Mouse (Mus musculus) myocyte (in vitro differentiated cells): ENCODE results near the gene Gm10681. TPM values are rescaled to one million over a fixed set of nuclear protein-coding genes. Genes with fewer than 3 reads are reported as not detected.
"Not testable (repeated sequence)": the region's sequence is repeated elsewhere in the genome, so short reads cannot be mapped to it uniquely, and the experiment has no call there.

Source experiments
- H3K27me3 ChIP-seq: one replicate; pipeline ENCODE4 v1.6.1; 2011; ENCODE audit not compliant: control insufficient read depth, insufficient read depth, insufficient read length
- H3K36me3 ChIP-seq: one replicate; pipeline ENCODE4 v1.6.1; 2011; ENCODE audit not compliant: control insufficient read depth, insufficient read depth
- H3K4me2 ChIP-seq: one replicate; pipeline ENCODE4 v1.6.1; 2011; ENCODE audit warnings: low read depth, control low read depth
- H3K4me3 ChIP-seq: one replicate; pipeline ENCODE4 v1.5.1; 2011; ENCODE audit warnings: mild to moderate bottlenecking, control low read depth, moderate library complexity
- H3K79me2 ChIP-seq: one replicate; pipeline ENCODE4 v1.6.1; 2011; ENCODE audit not compliant: control insufficient read depth, insufficient read depth
- H3ac ChIP-seq: one replicate; pipeline ENCODE4 v1.6.1; 2011; ENCODE audit not compliant: control insufficient read depth, insufficient read length
- CEBPB ChIP-seq: IDR thresholded peaks from 2 replicates; pipeline ENCODE4 v1.6.1; 2011; ENCODE audit warnings: mild to moderate bottlenecking, moderate library complexity; ENCODE audit not compliant: poor library complexity, insufficient read depth, severe bottlenecking
- E2F4 ChIP-seq: IDR thresholded peaks from one replicate; pipeline ENCODE4 v1.6.1; 2011; ENCODE audit warnings: mild to moderate bottlenecking, control low read depth, moderate library complexity; ENCODE audit not compliant: insufficient read depth
- MAX ChIP-seq: IDR thresholded peaks from one replicate; pipeline ENCODE4 v1.6.1; 2011; ENCODE audit warnings: low read depth, mild to moderate bottlenecking, control low read depth
- MYOD1 ChIP-seq, 3 experiments: IDR thresholded peaks; one replicate each; pipeline ENCODE4 v1.6.1; 2011; ENCODE audit warnings: control low read depth in 2 of 3, low read depth in 2 of 3, mild to moderate bottlenecking in 2 of 3, moderate library complexity in 1 of 3; ENCODE audit not compliant: insufficient read length in 2 of 3, control insufficient read depth in 1 of 3
- MYOG ChIP-seq, 3 experiments: IDR thresholded peaks; one replicate each; pipeline ENCODE4 v1.6.1; 2011; ENCODE audit warnings: control low read depth in 2 of 3, low read depth in 2 of 3, mild to moderate bottlenecking in 2 of 3; ENCODE audit not compliant: insufficient read length in 2 of 3, control insufficient read depth in 1 of 3, insufficient read depth in 1 of 3
- POLR2A ChIP-seq: IDR thresholded peaks from one replicate; pipeline ENCODE4 v1.6.1; 2011; ENCODE audit warnings: low read depth, mild to moderate bottlenecking, control low read depth, moderate library complexity; ENCODE audit not compliant: insufficient read length
- POLR2AphosphoS2 ChIP-seq: IDR thresholded peaks from one replicate; pipeline ENCODE4 v1.6.1; 2011; ENCODE audit warnings: low read depth, control low read depth; ENCODE audit not compliant: insufficient read length
- REST ChIP-seq: IDR thresholded peaks from one replicate; pipeline ENCODE4 v1.6.1; 2011; ENCODE audit warnings: mild to moderate bottlenecking, control low read depth, moderate library complexity; ENCODE audit not compliant: insufficient read depth, insufficient read length
- SRF ChIP-seq: IDR thresholded peaks from one replicate; pipeline ENCODE4 v1.6.1; 2011; ENCODE audit warnings: low read depth; ENCODE audit not compliant: control insufficient read depth, insufficient read length
- TCF12 ChIP-seq: IDR thresholded peaks from one replicate; pipeline ENCODE4 v1.6.1; 2011; ENCODE audit warnings: mild to moderate bottlenecking, control low read depth; ENCODE audit not compliant: poor library complexity, insufficient read depth, severe bottlenecking
- TCF3 ChIP-seq: IDR thresholded peaks from one replicate; pipeline ENCODE4 v1.6.1; 2011; ENCODE audit warnings: low read depth, control low read depth; ENCODE audit not compliant: insufficient read length
- USF1 ChIP-seq: IDR thresholded peaks from one replicate; pipeline ENCODE4 v1.6.1; 2011; ENCODE audit warnings: low read depth, mild to moderate bottlenecking, control low read depth, moderate library complexity
- polyA plus RNA-seq: library from polyadenylated mRNA; unstranded; fragments of >200 nt; fragmentation: generic; extraction: Trizol; gene quantifications from one replicate; pipeline ENCODE4 v1.2.1, GENCODE M21; 2012; ENCODE audit warnings: missing spikeins

Gm10681 gene
- polyA plus RNA-seq, result not detected

- no peak for TF ChIP-seq MYOG (IDR thresholded peaks at IDR 0.05; ENCODE audit: control insufficient read depth in 1 of 3, insufficient read depth in 1 of 3, insufficient read length in 2 of 3, low read depth in 2 of 3)
- TF ChIP-seq USF1, result no peak
- TF ChIP-seq MAX, result no peak
- no peak for TF ChIP-seq E2F4
- no peak for TF ChIP-seq CEBPB
- no peak for TF ChIP-seq TCF3
- TF ChIP-seq POLR2A, result no peak
- no peak for TF ChIP-seq REST
- no peak for TF ChIP-seq TCF12
- TF ChIP-seq MYOD1 (IDR thresholded peaks at IDR 0.05; ENCODE audit: control insufficient read depth in 1 of 3, insufficient read length in 2 of 3, low read depth in 2 of 3), result no peak
- no peaks in the 10 kb centered on the region for H3K79me2 ChIP-seq
- no peak within 1 kb of the TSS for H3K4me2 ChIP-seq
- H3K27me3 ChIP-seq, result no peaks in the 10 kb centered on the region
- H3ac ChIP-seq, result no peak within 1 kb of the TSS
- no peak within 1 kb of the TSS for H3K4me3 ChIP-seq
- no peaks in the 10 kb centered on the region for H3K36me3 ChIP-seq
These were observed at the start of gene Gm10681 for GRCm38 (mm10) chr3:98588707-98589106. Gene Gm10681, minus strand, starts transcription at chr3:98588807.

DNA sequence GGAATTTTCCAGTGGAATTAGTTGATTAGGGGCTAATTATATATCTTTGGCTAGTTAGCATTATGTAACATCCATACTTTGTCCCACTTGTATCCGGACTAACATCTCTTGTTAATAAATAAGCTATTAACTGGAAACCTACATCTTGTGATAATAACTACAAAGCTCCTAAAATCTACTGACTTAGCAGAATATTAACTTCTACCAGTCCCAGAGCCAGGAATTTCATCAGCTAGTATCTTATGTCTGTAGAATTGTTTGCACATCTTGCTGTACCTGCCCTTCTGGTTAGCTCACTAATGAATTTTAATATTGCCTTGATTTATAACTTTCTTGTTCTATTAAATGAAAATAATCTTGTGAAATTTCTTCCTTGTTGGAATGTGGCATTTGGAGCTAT is 46.5 kb upstream of the Gm10681 start:
- Histone ChIP-seq H3ac (no peak overlapping the region), H3K4me3 (no peak overlapping the region), H3K79me2 (no peaks in the 10 kb centered on the region), H3K27me3 (no peaks in the 10 kb centered on the region), H3K4me2 (no peak overlapping the region), H3K36me3 (no peaks in the 10 kb centered on the region)
- no peak for TF ChIP-seq E2F4
- TF ChIP-seq REST, result no peak
- TF ChIP-seq CEBPB, result no peak
- no peak for TF ChIP-seq USF1
- TF ChIP-seq MYOD1 (IDR thresholded peaks at IDR 0.05; ENCODE audit: control insufficient read depth in 1 of 3, insufficient read length in 2 of 3, low read depth in 2 of 3), result no peak
- no peak for TF ChIP-seq SRF
- no peak for TF ChIP-seq POLR2AphosphoS2
- TF ChIP-seq MYOG (IDR thresholded peaks at IDR 0.05; ENCODE audit: control insufficient read depth in 1 of 3, insufficient read depth in 1 of 3, insufficient read length in 2 of 3, low read depth in 2 of 3), result no peak
- no peak for TF ChIP-seq TCF12
- TF ChIP-seq TCF3, result no peak
- TF ChIP-seq POLR2A, result no peak

DNA sequence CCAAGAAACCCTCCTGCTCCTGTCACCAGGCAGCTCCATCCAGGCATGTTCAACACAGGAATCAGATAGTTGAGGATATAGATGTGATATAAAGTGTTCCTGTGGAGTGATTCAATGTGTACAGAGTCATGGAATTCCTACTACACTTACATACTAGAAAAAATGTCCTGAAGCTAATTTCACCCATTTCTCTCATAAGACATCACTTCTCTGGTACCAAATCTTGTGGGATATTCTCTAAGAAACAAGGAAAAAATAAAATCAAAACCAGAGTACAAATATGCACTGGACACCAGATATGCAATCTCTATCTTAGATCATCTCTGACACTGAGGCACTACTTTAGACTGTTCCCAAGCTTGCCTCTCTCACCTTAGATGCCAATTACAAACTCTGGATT is 41.5 kb upstream of the Gm10681 start, which contains the start of gene Hsd3b5:
Gene Hsd3b5, minus strand, starts transcription at position 101 of the 400 bp plus-strand sequence.
- H3K4me2 ChIP-seq, result no peak within 1 kb of the TSS
- H3K36me3 ChIP-seq, result no peaks in the 10 kb centered on the region
- TF ChIP-seq POLR2A (no peak), MAX (no peak), TCF3 (no peak), TCF12 (no peak), USF1 (no peak), E2F4 (no peak), POLR2AphosphoS2 (no peak), REST (no peak), MYOD1 (IDR thresholded peaks at IDR 0.05; ENCODE audit: control insufficient read depth in 1 of 3, insufficient read length in 2 of 3, low read depth in 2 of 3) (no peak), CEBPB (no peak)
- H3ac ChIP-seq, result no peak within 1 kb of the TSS
- no peaks in the 10 kb centered on the region for H3K79me2 ChIP-seq
- H3K27me3 ChIP-seq, result no peaks in the 10 kb centered on the region
- H3K4me3 ChIP-seq, result no peak within 1 kb of the TSS

DNA sequence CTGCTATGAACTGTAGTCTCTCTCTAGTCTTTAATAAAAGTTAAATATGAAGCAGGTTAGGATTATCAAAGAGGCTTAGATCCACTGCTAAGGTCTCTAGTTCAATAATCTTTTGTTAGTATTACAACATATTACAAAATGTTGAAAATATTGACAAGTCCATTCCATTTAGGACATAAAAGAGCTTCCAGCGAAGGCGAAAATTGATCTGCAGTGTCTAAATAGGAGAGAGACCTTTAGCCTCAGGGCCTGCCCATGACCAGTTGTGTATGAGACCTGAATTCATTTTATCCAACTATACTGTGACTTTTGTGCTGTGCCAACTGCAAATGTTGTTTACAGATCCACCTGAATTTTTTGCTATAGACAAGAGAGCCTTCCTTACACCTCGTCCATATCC is 41.0 kb upstream of the Gm10681 start:
- Histone ChIP-seq H3K4me3 (no peak overlapping the region), H3ac (no peak overlapping the region), H3K27me3 (no peaks in the 10 kb centered on the region), H3K36me3 (no peaks in the 10 kb centered on the region), H3K4me2 (no peak overlapping the region), H3K79me2 (no peaks in the 10 kb centered on the region)
- no peak for TF ChIP-seq MYOG (IDR thresholded peaks at IDR 0.05; ENCODE audit: control insufficient read depth in 1 of 3, insufficient read depth in 1 of 3, insufficient read length in 2 of 3, low read depth in 2 of 3)
- TF ChIP-seq TCF3, result no peak
- no peak for TF ChIP-seq USF1
- TF ChIP-seq REST, result no peak
- no peak for TF ChIP-seq POLR2AphosphoS2
- no peak for TF ChIP-seq SRF

GRCm38 (mm10) chr3:98616786-98617185 is 28.2 kb upstream of the Gm10681 start:
- H3K4me3 ChIP-seq, H3K79me2 ChIP-seq, H3K4me2 ChIP-seq, H3K27me3 ChIP-seq, H3ac ChIP-seq, H3K36me3 ChIP-seq: not testable (repeated sequence)

- not testable (repeated sequence) for H3K36me3 ChIP-seq, H3ac ChIP-seq, H3K27me3 ChIP-seq, H3K79me2 ChIP-seq, H3K4me2 ChIP-seq, H3K4me3 ChIP-seq
These were observed 27.6 kb upstream of the Gm10681 start for GRCm38 (mm10) chr3:98616244-98616643.

DNA sequence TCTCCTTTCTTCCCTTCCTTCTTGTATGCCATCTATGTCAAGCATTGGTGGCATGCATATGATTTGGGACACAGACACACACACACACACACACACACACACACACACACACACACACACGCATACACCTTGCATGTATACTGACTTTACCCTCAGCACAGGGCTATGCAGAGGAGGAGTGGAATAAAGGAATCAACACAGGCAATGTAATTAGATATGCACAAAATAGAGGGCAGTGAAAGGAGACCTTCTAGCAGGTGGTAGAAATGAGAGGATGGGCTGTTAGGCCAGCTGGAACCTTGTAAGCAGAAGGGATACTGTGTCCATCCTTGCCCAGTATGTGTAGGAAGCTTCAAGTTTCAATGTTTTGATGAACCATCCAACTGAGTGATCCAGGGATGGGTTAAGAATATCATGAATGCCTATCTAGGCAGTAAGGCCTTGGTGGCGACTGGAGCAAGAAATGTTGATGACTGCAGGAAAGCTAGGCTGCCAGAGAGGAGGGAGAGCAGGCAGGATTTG is 25.9 kb upstream of the Gm10681 start:
- not testable (repeated sequence) for H3K4me2 ChIP-seq, H3K4me3 ChIP-seq, H3K27me3 ChIP-seq, H3ac ChIP-seq, H3K79me2 ChIP-seq, H3K36me3 ChIP-seq
